Mouse (Mus musculus) small intestine, adult 2 months (tissue): ENCODE results near the gene Dip2c. TPM values are rescaled to one million over a fixed set of nuclear protein-coding genes. Genes with fewer than 3 reads are reported as not detected.

Source experiments
- H3K27ac ChIP-seq: fragments of 200-500 bp; 2 replicates; pipeline ENCODE4 v1.5.1; 2012; ENCODE audit warnings: low read depth, low read length, control low read depth, inconsistent platforms; ENCODE audit not compliant: insufficient read depth
- H3K27me3 ChIP-seq: fragments of 200-500 bp; 2 replicates; pipeline ENCODE4 v1.6.1; 2012; ENCODE audit warnings: mild to moderate bottlenecking, moderate library complexity, low read length, inconsistent platforms; ENCODE audit not compliant: control insufficient read depth, insufficient read depth
- H3K36me3 ChIP-seq: fragments of 200-500 bp; 2 replicates; pipeline ENCODE4 v1.6.1; 2012; ENCODE audit warnings: mild to moderate bottlenecking, low read length, control low read depth, inconsistent platforms; ENCODE audit not compliant: control insufficient read depth, insufficient read depth
- H3K4me1 ChIP-seq: fragments of 200-500 bp; 2 replicates; pipeline ENCODE4 v1.6.1; 2012; ENCODE audit warnings: low read length, inconsistent platforms, mixed read lengths; ENCODE audit not compliant: control insufficient read depth, insufficient read depth, insufficient read length
- H3K4me3 ChIP-seq: fragments of 200-500 bp; 2 replicates; pipeline ENCODE4 v1.5.1; 2012; ENCODE audit warnings: low read depth, mild to moderate bottlenecking, control low read depth, inconsistent platforms, low read length, moderate library complexity
- CTCF ChIP-seq: fragments of 200-500 bp; IDR thresholded peaks from 2 replicates; pipeline ENCODE4 v1.5.1; 2012; ENCODE audit warnings: low read depth, mild to moderate bottlenecking, control low read depth, inconsistent platforms, low read length, moderate library complexity, mixed read lengths; ENCODE audit not compliant: insufficient replicate concordance, insufficient read length; ENCODE audit errors: extremely low read depth
- POLR2A ChIP-seq: fragments of 200-500 bp; IDR thresholded peaks from 2 replicates; pipeline ENCODE4 v1.6.1; 2012; ENCODE audit warnings: low read depth, mild to moderate bottlenecking, control low read depth, inconsistent platforms, low read length, moderate library complexity
- WGBS: fragments of 180-500 bp; shearing (Covaris S2); methylation state at CpG from one replicate; pipeline ENCODE4 v1.1.7; 2018; 5-methylcytosine and 5-hydroxymethylcytosine counted together
- polyA plus RNA-seq: library from polyadenylated mRNA; depleted of rRNA; stranded (reverse); fragments of >200 nt; gene quantifications from 2 replicates; pipeline ENCODE4 v1.2.3, GENCODE M21; 2012

Dip2c gene
- polyA plus RNA-seq, 1 experiment: 2.5 TPM

- TF ChIP-seq CTCF: no peak
- no peak for TF ChIP-seq POLR2A
- H3K27me3 ChIP-seq: no peaks in the 10 kb centered on the region
- 77% methylated on average over 5 of the region's 5 CpGs for WGBS
Observed at GRCm38 (mm10) chr13:9568852-9569251, 292.5 kb downstream of the Dip2c start.

GRCm38 (mm10) chr13:9576686-9577085 is 300.4 kb downstream of the Dip2c start:
- H3K36me3 ChIP-seq: peaks cover 2% of the 10 kb centered on the region; the same call in 1 of the 2 replicates
- H3K27ac ChIP-seq: no peak overlapping the region
- 80% methylated on average over 4 of the region's 4 CpGs for WGBS
- no peaks in the 10 kb centered on the region for H3K27me3 ChIP-seq
- no peak overlapping the region for H3K4me3 ChIP-seq
- no peaks in the 10 kb centered on the region for H3K4me1 ChIP-seq
- no peak for TF ChIP-seq CTCF
- no peak for TF ChIP-seq POLR2A

More at GRCm38 (mm10) chr13:9568852-9569251, 292.5 kb downstream of the Dip2c start:
- H3K4me1 ChIP-seq: no peaks in the 10 kb centered on the region
- H3K4me3 ChIP-seq: no peak overlapping the region
- H3K27ac ChIP-seq: no peak overlapping the region
- H3K36me3 ChIP-seq: peaks cover 2% of the 10 kb centered on the region; the same call in 1 of the 2 replicates

GRCm38 (mm10) chr13:9578456-9578855 is 302.1 kb downstream of the Dip2c start:
- H3K36me3 ChIP-seq: peaks cover 2% of the 10 kb centered on the region; the same call in 1 of the 2 replicates
- WGBS: 89% methylated on average over 4 of the region's 4 CpGs
- no peak overlapping the region for H3K27ac ChIP-seq
- H3K4me3 ChIP-seq: no peak overlapping the region
- H3K27me3 ChIP-seq: no peaks in the 10 kb centered on the region
- no peaks in the 10 kb centered on the region for H3K4me1 ChIP-seq
- TF ChIP-seq CTCF: no peak
- no peak for TF ChIP-seq POLR2A

- no peak overlapping the region for H3K4me3 ChIP-seq
- no peak for TF ChIP-seq POLR2A
- TF ChIP-seq CTCF: no peak
- no peaks in the 10 kb centered on the region for H3K27me3 ChIP-seq
- no peaks in the 10 kb centered on the region for H3K4me1 ChIP-seq
- 0 out of 2 replicates have a peak, but pooled peaks cover 1% of the 10 kb centered on the region for H3K36me3 ChIP-seq
- no peak overlapping the region for H3K27ac ChIP-seq
Observed at GRCm38 (mm10) chr13:9581821-9582220, 305.5 kb downstream of the Dip2c start.

- no peaks in the 10 kb centered on the region for H3K27me3 ChIP-seq
- no peaks in the 10 kb centered on the region for H3K4me1 ChIP-seq
- H3K27ac ChIP-seq: no peak overlapping the region
- H3K4me3 ChIP-seq: no peak overlapping the region
- TF ChIP-seq CTCF: no peak
- TF ChIP-seq POLR2A: no peak
- H3K36me3 ChIP-seq: no peaks in the 10 kb centered on the region
Observed at GRCm38 (mm10) chr13:9583579-9583978, 307.3 kb downstream of the Dip2c start.

GRCm38 (mm10) chr13:9599334-9600096 is 323.2 kb downstream of the Dip2c start:
- 74% methylated on average over 6 of the region's 6 CpGs for WGBS
- TF ChIP-seq POLR2A (no peak), CTCF (no peak)
- H3K36me3 ChIP-seq: no peaks in the 10 kb centered on the region

GRCm38 (mm10) chr13:9601350-9601749 is 325.0 kb downstream of the Dip2c start:
- Histone ChIP-seq H3K4me1 (no peaks in the 10 kb centered on the region), H3K27me3 (no peaks in the 10 kb centered on the region), H3K36me3 (no peaks in the 10 kb centered on the region), H3K27ac (no peak overlapping the region), H3K4me3 (no peak overlapping the region)
- TF ChIP-seq CTCF: no peak
- no peak for TF ChIP-seq POLR2A
- 94% methylated on average over 3 of the region's 3 CpGs for WGBS

More at GRCm38 (mm10) chr13:9599334-9600096, 323.2 kb downstream of the Dip2c start:
- Histone ChIP-seq H3K27me3 (no peaks in the 10 kb centered on the region), H3K4me1 (no peaks in the 10 kb centered on the region), H3K27ac (no peak overlapping the region), H3K4me3 (no peak overlapping the region)
